Mouse (Mus musculus): Measurements from ENCODE around the gene Rps6ka2.

- no peak for TF ChIP-seq ZC3H11A (IDR thresholded peaks at IDR 0.05; ENCODE audit: borderline replicate concordance, low read depth, low read length)
- no peak for TF ChIP-seq ZNF384 (IDR thresholded peaks at IDR 0.05; ENCODE audit: low read depth, low read length)
- TF ChIP-seq MAFK (IDR thresholded peaks at IDR 0.05; ENCODE audit: insufficient read depth, low read depth, low read length) = no peak
- TF ChIP-seq HCFC1 (IDR thresholded peaks at IDR 0.05; ENCODE audit: borderline replicate concordance, insufficient read depth, low read length) = no peak
Measured at GRCm38 (mm10) chr17:7245078-7245477, 75.2 kb downstream of the Rps6ka2 start.
